13 mouse cellular contexts compared by ENCODE assay signal in genomic region chr8:45610426-45611215, GRCm38 (mm10).
DNase-seq lines count a peak whose midpoint lies in the region; TF ChIP-seq lines count a peak whose summit lies in the region.
"Had no signal": no experiment of that assay in that cellular context is flagged by ENCODE, and none has a peak within 500 bp of the region (broad histone marks: within the 10 kb centered on the region; RNA-seq: fewer than 3 reads in every experiment).

No protein-coding gene starts in this region.

- TF ChIP-seq POLR2A in liver, adult 2 months (IDR thresholded peaks at IDR 0.05; ENCODE audit: extremely low read depth, insufficient read depth, low read length): no peak

- no peaks in the 10 kb centered on the region for H3K79me2 ChIP-seq in liver, adult 2 months (ENCODE audit: control insufficient read depth, insufficient read depth, low read length)

- H3K9ac ChIP-seq in liver, adult 2 months (ENCODE audit: low read depth, low read length): no peak overlapping the region
- H3K9ac ChIP-seq: embryonic facial prominence, embryonic 12.5 days; neural tube, embryonic 12.5 days had no signal

- H3K27me3 ChIP-seq in liver, adult 2 months (ENCODE audit: control insufficient read depth, insufficient read depth, low read length): no peaks in the 10 kb centered on the region
- H3K27me3 ChIP-seq: embryonic facial prominence, embryonic 12.5 days; neural tube, embryonic 12.5 days had no signal

- H3K4me1 ChIP-seq in liver, adult 2 months (ENCODE audit: control insufficient read depth, insufficient read depth, low read length): peaks cover 11% of the 10 kb centered on the region
- H3K4me1 ChIP-seq: neural tube, embryonic 12.5 days had no signal

- H3K27ac ChIP-seq in liver, adult 2 months (replicated peaks; ENCODE audit: insufficient read depth, low read depth, low read length): peak overlapping the region; percentile 79
- H3K27ac ChIP-seq: embryonic facial prominence, embryonic 12.5 days; midbrain, embryonic 10.5 days; neural tube, embryonic 12.5 days had no signal

- TF ChIP-seq CTCF in liver, adult 2 months (IDR thresholded peaks at IDR 0.05; ENCODE audit: low read depth, low read length): no peak

- peak; percentile 99 for DNase-seq in liver, adult 2 months (ENCODE audit: extremely low read depth, low read depth, low spot score)
- DNase-seq in liver (no peak), adipocyte (ENCODE audit: low spot score) (peak; percentile 42)
- peak; percentile 80 for DNase-seq in fat pad, adult 2 months (ENCODE audit: extremely low read depth, low read depth, low spot score)
- peak; percentile 35 to 47 for DNase-seq in kidney, postnatal 25 days
- DNase-seq in cerebellum, adult 8-10 months: no peak
- no peak for DNase-seq in layer of hippocampus, postnatal 25 days (ENCODE audit: extremely low spot score in 1 of 2, low spot score in 1 of 2)
- no peak for DNase-seq in layer of hippocampus, postnatal 36 days
- DNase-seq: cerebellum, adult 18-20 months; left cerebral cortex, postnatal 4 days had no signal

- H3K4me3 ChIP-seq in liver, adult 2 months (ENCODE audit: insufficient read depth, low read depth, low read length): no peak overlapping the region
- H3K4me3 ChIP-seq: embryonic facial prominence, embryonic 12.5 days; midbrain, embryonic 10.5 days; neural tube, embryonic 12.5 days had no signal

- H3K36me3 ChIP-seq in liver, adult 2 months (ENCODE audit: control insufficient read depth, insufficient read depth, low read length): no peaks in the 10 kb centered on the region
- H3K36me3 ChIP-seq: embryonic facial prominence, embryonic 12.5 days; midbrain, embryonic 10.5 days; neural tube, embryonic 12.5 days had no signal

- WGBS in liver, adult 2 months: 9% methylated on average over 7 of the region's 7 CpGs

Comparison
In these comparisons a context has a peak if more than half of its experiments do, and no peak if none do; other contexts are left out.
1. DNase-seq: peak in liver, adult 2 months (single experiment), adipocyte (single experiment), fat pad, adult 2 months (single experiment) and kidney, postnatal 25 days (2 of 2); none in liver (single experiment), cerebellum, adult 8-10 months (single experiment), layer of hippocampus, postnatal 25 days (0 of 2) and layer of hippocampus, postnatal 36 days (0 of 2).